Mouse (Mus musculus) olfactory bulb, adult 2 months (tissue): ENCODE measurements around the gene Rassf8.

Experiments used
- CTCF ChIP-seq: fragments of 200-500 bp; IDR thresholded peaks from 2 replicates; pipeline ENCODE4 v1.5.1; 2012; ENCODE audit warnings: low read depth, mild to moderate bottlenecking, low read length, moderate library complexity; ENCODE audit not compliant: insufficient read depth
- POLR2A ChIP-seq: fragments of 200-500 bp; IDR thresholded peaks from 2 replicates; pipeline ENCODE4 v1.6.1; 2012; ENCODE audit warnings: mild to moderate bottlenecking, low read depth, low read length, moderate library complexity; ENCODE audit not compliant: insufficient read depth

DNA sequence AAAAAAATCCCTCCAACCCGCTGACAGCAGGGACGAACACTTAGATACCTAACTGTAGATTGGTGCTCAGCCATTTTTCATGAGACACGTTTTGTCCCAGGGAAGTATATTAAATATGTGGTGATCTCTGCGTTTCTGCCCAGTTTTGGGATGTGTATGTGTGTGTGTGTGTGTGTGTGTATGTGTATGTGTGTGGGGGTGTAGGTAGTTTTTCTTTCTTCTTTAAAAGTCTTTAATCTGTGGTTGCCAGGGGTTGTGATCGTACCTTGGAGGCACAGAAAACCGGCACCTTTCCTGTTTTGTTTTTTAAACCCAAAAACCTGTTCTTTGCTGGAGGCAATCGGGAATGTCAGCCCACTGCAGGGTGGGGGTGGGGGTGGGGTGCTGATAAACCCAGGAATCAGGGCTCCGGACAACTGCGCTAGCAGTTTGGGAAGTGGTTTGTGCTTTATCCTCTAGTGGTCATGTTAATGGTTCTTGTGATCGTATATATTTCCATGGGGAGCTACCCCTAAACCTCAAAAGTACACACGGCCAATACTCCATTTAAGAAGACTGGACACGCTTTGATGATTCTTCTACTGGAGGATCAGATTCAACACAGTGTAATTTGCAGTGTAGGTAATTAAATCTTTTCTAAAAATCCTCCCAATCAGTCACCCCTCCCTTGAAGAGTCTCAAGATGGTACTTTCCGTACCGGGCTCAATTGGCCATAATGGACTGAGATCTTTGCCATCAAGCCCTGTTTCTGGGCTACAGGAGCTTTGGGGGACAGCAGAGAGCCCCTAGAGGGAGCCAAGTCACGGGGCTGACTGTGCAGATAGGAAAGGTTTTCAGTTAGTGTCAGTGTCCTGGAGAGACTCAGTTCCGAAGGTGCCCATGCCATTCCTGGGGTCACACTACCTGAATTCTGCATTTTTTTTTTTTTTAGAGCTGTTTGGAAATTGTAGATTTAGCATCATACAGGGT is 1.4 kb downstream of the Rassf8 start:
- TF ChIP-seq CTCF: no peak
- TF ChIP-seq POLR2A: no peak
